In genomic region chr5:44224916-44225600, GRCm38 (mm10) we compare ENCODE assay signal across 8 mouse cellular contexts. TPM values are rescaled to one million over a fixed set of nuclear protein-coding genes. Genes with fewer than 3 reads are reported as not detected.
DNase-seq lines count a peak whose midpoint lies in the region; ATAC-seq and TF ChIP-seq lines count a peak whose summit lies in the region.

No protein-coding gene starts in this region.

- DNase-seq in left cerebral cortex, adult 2 months (ENCODE audit: extremely low spot score in 1 of 2, low spot score in 2 of 2) = no peak
- no peak for DNase-seq in left cerebral cortex, adult 9 months (ENCODE audit: low spot score in 2 of 2)
- DNase-seq in embryonic facial prominence, embryonic 10.5 days (ENCODE audit: low spot score) = peak; percentile 3
- DNase-seq in left cerebral cortex, postnatal 4 days = no peak

- 0 out of 2 replicates have a peak, but pooled peaks cover 6% of the 10 kb centered on the region for H3K36me3 ChIP-seq in embryonic facial prominence, embryonic 10.5 days (replicated peaks)
- no peaks in the 10 kb centered on the region for H3K36me3 ChIP-seq in intestine, embryonic 16.5 days (ENCODE audit: control insufficient read depth, insufficient read depth, low read length)
- no peaks in the 10 kb centered on the region for H3K36me3 ChIP-seq in neural tube, embryonic 12.5 days

- H3K9ac ChIP-seq in intestine, embryonic 16.5 days (ENCODE audit: low read depth, low read length) = peak overlapping the region; percentile 95
- H3K9ac ChIP-seq in neural tube, embryonic 12.5 days = peak overlapping the region; percentile 96; the same call in 1 of the 2 replicates

- no peaks in the 10 kb centered on the region for H3K9me3 ChIP-seq in embryonic facial prominence, embryonic 10.5 days
- H3K9me3 ChIP-seq in intestine, embryonic 16.5 days (ENCODE audit: control insufficient read depth, low read length) = no peaks in the 10 kb centered on the region
- H3K9me3 ChIP-seq in neural tube, embryonic 12.5 days = no peaks in the 10 kb centered on the region

- H3K27ac ChIP-seq in left cerebral cortex, adult 2 months = no peak overlapping the region
- no peak overlapping the region; the same call in 1 of the 2 replicates for H3K27ac ChIP-seq in embryonic facial prominence, embryonic 10.5 days (replicated peaks)
- H3K27ac ChIP-seq in intestine, embryonic 16.5 days (ENCODE audit: low read length) = no peak overlapping the region
- no peak overlapping the region for H3K27ac ChIP-seq in neural tube, embryonic 12.5 days

- H3K4me3 ChIP-seq in left cerebral cortex, adult 2 months = peak overlapping the region; percentile 84
- peak overlapping the region; percentile 92 for H3K4me3 ChIP-seq in embryonic facial prominence, embryonic 10.5 days
- peak overlapping the region; percentile 86 for H3K4me3 ChIP-seq in intestine, embryonic 16.5 days (ENCODE audit: low read length)
- H3K4me3 ChIP-seq in neural tube, embryonic 12.5 days = peak overlapping the region; percentile 93; the same call in 1 of the 2 replicates

- no peak for ATAC-seq in intestine, embryonic 16.5 days
- no peak for ATAC-seq in neural tube, embryonic 12.5 days (ENCODE audit: low FRiP score, low read depth)
- ATAC-seq in megakaryocyte-erythroid progenitor cell, adult 5-6 weeks (replicated peaks; ENCODE audit: low FRiP score, low TSS enrichment, poor library complexity, severe bottlenecking) = no peak
- no peak for ATAC-seq in activated CD4-positive, CD25-positive, alpha-beta regulatory T cell, adult 4 months

- no peak for TF ChIP-seq CTCF in left cerebral cortex, adult 2 months (IDR thresholded peaks at IDR 0.05)

- intact Hi-C loops in left cerebral cortex, adult 2 months (cut with DNase I) = loop anchor here (1.0 kb wide), 1 partner anchor 43 kb away; no protein-coding TSS in a partner anchor
- intact Hi-C loops in left cerebral cortex, postnatal 4 days (cut with DNase I) = no loop called here

- peak overlapping the region; percentile 72 for H3K4me2 ChIP-seq in intestine, embryonic 16.5 days (ENCODE audit: low read depth, low read length)
- H3K4me2 ChIP-seq in neural tube, embryonic 12.5 days (replicated peaks) = peak overlapping the region; percentile 70

- H3K4me1 ChIP-seq in embryonic facial prominence, embryonic 10.5 days = peaks cover 40% of the 10 kb centered on the region
- peaks cover 27% of the 10 kb centered on the region for H3K4me1 ChIP-seq in intestine, embryonic 16.5 days (ENCODE audit: control insufficient read depth, insufficient read depth, low read length)
- H3K4me1 ChIP-seq in neural tube, embryonic 12.5 days = peaks cover 16% of the 10 kb centered on the region

- H3K27me3 ChIP-seq in embryonic facial prominence, embryonic 10.5 days (replicated peaks; ENCODE audit: low read depth, poor library complexity, severe bottlenecking) = no peaks in the 10 kb centered on the region
- no peaks in the 10 kb centered on the region for H3K27me3 ChIP-seq in intestine, embryonic 16.5 days (replicated peaks; ENCODE audit: control insufficient read depth, insufficient read depth, low read length)
- no peaks in the 10 kb centered on the region for H3K27me3 ChIP-seq in neural tube, embryonic 12.5 days (replicated peaks)

- WGBS in embryonic facial prominence, embryonic 10.5 days = 78% methylated on average over 4 of the region's 4 CpGs
- 59% methylated on average over 4 of the region's 4 CpGs for WGBS in intestine, embryonic 16.5 days
- 62% methylated on average over 4 of the region's 4 CpGs for WGBS in neural tube, embryonic 12.5 days

RNA-seq across cellular contexts. Expression of gene Tapt1, which starts 1.4 kb away (rescaled TPM):
- total RNA-seq in left cerebral cortex, adult 2 months (2021) = 10 to 100 TPM; 51.6 to 53.9 TPM
- 23.0 and 25.5 TPM in 2 replicates for polyA plus RNA-seq in embryonic facial prominence, embryonic 10.5 days (2016; fragmentation: Nextera tagmentation; extraction: Ambion mirVana)
- polyA plus RNA-seq in intestine, embryonic 16.5 days (2015; fragmentation: Nextera tagmentation; extraction: Ambion mirVana) = 20.0 and 21.2 TPM in 2 replicates
- 32.4 and 35.9 TPM in 2 replicates for polyA plus RNA-seq in neural tube, embryonic 12.5 days (2016; fragmentation: Nextera tagmentation; extraction: Ambion mirVana)
- total RNA-seq in left cerebral cortex, postnatal 4 days (2021) = 10 to 100 TPM; 44.4 to 46.7 TPM
- total RNA-seq in megakaryocyte-erythroid progenitor cell, adult 5-6 weeks (2014; fragmentation: Nextera tagmentation) = 111 and 116 TPM in 2 replicates
- 125 and 173 TPM in 2 replicates for total RNA-seq in megakaryocyte-erythroid progenitor cell, adult 5-6 weeks (2017)
- polyA plus RNA-seq in activated CD4-positive, CD25-positive, alpha-beta regulatory T cell, adult 4 months (2017; shearing (Covaris generic)) = 10 to 100 TPM; 15.1 to 15.2 TPM
